Mouse (Mus musculus): Measurements from ENCODE around the gene Lrig1.

DNA sequence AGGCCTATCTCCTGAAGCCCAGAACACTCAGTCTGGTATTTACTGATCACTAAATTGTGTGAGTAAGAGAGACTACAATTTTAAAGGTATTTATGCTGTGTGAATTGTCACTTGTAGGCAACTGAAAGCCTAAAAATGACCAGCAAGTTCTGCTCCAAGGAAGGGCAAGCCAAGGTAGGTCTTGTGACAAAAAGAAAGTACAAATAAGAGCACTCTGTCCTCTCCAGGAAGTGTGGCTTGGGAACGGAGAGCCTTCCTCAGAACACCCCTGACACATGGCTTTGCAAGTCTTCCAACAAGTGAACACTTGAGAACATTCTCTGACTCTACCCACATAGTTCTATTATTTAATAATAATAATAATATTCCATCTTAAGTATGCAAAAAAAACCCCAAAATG is 2.5 kb downstream of the Lrig1 start:
- TF ChIP-seq CTCF (conservative IDR thresholded peaks at IDR 0.05; ENCODE audit: low read length) (no peak), POU5F1 (IDR thresholded peaks at IDR 0.05; ENCODE audit: borderline replicate concordance, low read length) (no peak)
